In the genomic region with DNA sequence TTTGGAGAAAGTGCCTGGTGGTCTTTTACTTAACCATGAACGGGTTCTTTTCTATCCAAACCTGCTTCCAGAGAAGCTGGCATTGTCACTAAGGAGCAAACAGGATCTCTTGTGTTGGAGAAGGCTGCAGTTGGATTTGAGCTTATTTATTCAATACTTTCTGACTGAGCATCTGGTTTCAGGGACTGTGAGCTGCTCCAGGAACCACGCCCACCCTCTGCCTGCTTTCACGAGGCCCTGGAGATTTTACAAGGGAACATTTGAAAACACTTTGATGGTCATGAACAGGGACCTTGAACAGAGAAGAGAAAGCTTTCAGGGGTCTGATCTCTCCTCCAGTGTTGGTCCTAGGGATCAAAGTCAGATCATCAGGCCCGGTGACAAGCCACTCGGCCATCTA, we compare ENCODE assay signal across 13 mouse cellular contexts.
DNase-seq lines count a peak whose midpoint lies in the region; ATAC-seq and TF ChIP-seq lines count a peak whose summit lies in the region.
"Had no signal": no experiment of that assay in that cellular context is flagged by ENCODE, and none has a peak within 500 bp of the region (broad histone marks: within the 10 kb centered on the region; RNA-seq: fewer than 3 reads in every experiment).

No protein-coding gene starts in this region.

- no peak overlapping the region for H3K4me3 ChIP-seq in kidney, postnatal 0 days (replicated peaks; ENCODE audit: low read depth, low read length)
- H3K4me3 ChIP-seq in liver, embryonic 15.5 days (replicated peaks), result no peak overlapping the region
- no peak overlapping the region for H3K4me3 ChIP-seq in left cerebral cortex, adult 2 months
- H3K4me3 ChIP-seq: kidney, embryonic 15.5 days; megakaryocyte, embryonic 14.5 days; myocyte; stomach, embryonic 15.5 days had no signal

- H3K27me3 ChIP-seq in kidney, postnatal 0 days (ENCODE audit: insufficient read depth, low read length), result no peaks in the 10 kb centered on the region
- H3K27me3 ChIP-seq in liver, embryonic 15.5 days, result no peaks in the 10 kb centered on the region
- H3K27me3 ChIP-seq: kidney, embryonic 15.5 days; stomach, embryonic 15.5 days had no signal

- H3K9me3 ChIP-seq in kidney, postnatal 0 days (replicated peaks; ENCODE audit: low read length), result no peaks in the 10 kb centered on the region
- no peaks in the 10 kb centered on the region for H3K9me3 ChIP-seq in liver, embryonic 15.5 days (replicated peaks)
- H3K9me3 ChIP-seq: kidney, embryonic 15.5 days; stomach, embryonic 15.5 days had no signal

- DNase-seq in kidney, postnatal 0 days (ENCODE audit: low spot score), result peak; percentile 52
- no peak for DNase-seq in kidney, postnatal 10 days
- DNase-seq in heart, postnatal 14 days, result peak; percentile 43 to 55
- no peak for DNase-seq in thymus, postnatal 0 days (ENCODE audit: low spot score)
- DNase-seq in left cerebral cortex, adult 2 months (ENCODE audit: extremely low spot score in 1 of 2, low spot score in 2 of 2), result no peak
- DNase-seq in spleen, adult 12 weeks (ENCODE audit: low spot score), result no peak
- DNase-seq: forebrain, postnatal 0 days had no signal

- TF ChIP-seq CTCF in kidney, postnatal 0 days (IDR thresholded peaks at IDR 0.05; ENCODE audit: low read depth), result no peak
- no peak for TF ChIP-seq CTCF in left cerebral cortex, adult 2 months (IDR thresholded peaks at IDR 0.05)

- no peak for ATAC-seq in kidney, postnatal 0 days (replicated peaks; ENCODE audit: low FRiP score, low read depth)
- peak; percentile 2; the same call in 1 of the 2 replicates for ATAC-seq in erythroid progenitor cell, adult 5-6 weeks (replicated peaks; ENCODE audit: low FRiP score, poor library complexity, severe bottlenecking)
- ATAC-seq in liver, embryonic 15.5 days (ENCODE audit: insufficient read depth), result no peak
- ATAC-seq: forebrain, postnatal 0 days had no signal

- peaks cover 22% of the 10 kb centered on the region; the same call in 1 of the 2 replicates for H3K4me1 ChIP-seq in kidney, postnatal 0 days (replicated peaks; ENCODE audit: insufficient read depth, low read length)
- H3K4me1 ChIP-seq in liver, embryonic 15.5 days (replicated peaks), result peaks cover 90% of the 10 kb centered on the region

- H3K36me3 ChIP-seq in kidney, postnatal 0 days (ENCODE audit: insufficient read depth, low read length), result no peaks in the 10 kb centered on the region
- no peaks in the 10 kb centered on the region for H3K36me3 ChIP-seq in liver, embryonic 15.5 days (replicated peaks)
- H3K36me3 ChIP-seq: kidney, embryonic 15.5 days; stomach, embryonic 15.5 days had no signal

- intact Hi-C loops in heart, postnatal 14 days (cut with DNase I), result no loop called here
- intact Hi-C loops in left cerebral cortex, adult 2 months (cut with DNase I), result no loop called here

- H3K4me2 ChIP-seq in kidney, postnatal 0 days (ENCODE audit: low read length), result no peak overlapping the region
- H3K4me2 ChIP-seq in liver, embryonic 15.5 days, result peak overlapping the region; percentile 30; the same call in 1 of the 2 replicates
- H3K4me2 ChIP-seq: kidney, embryonic 15.5 days; stomach, embryonic 15.5 days had no signal

- no peak overlapping the region for H3K9ac ChIP-seq in kidney, postnatal 0 days (ENCODE audit: low read depth, low read length)
- 0 out of 2 replicates have a peak overlapping the region, but pooled peaks have one; percentile 9 for H3K9ac ChIP-seq in liver, embryonic 15.5 days
- H3K9ac ChIP-seq: forebrain, postnatal 0 days; kidney, embryonic 15.5 days; stomach, embryonic 15.5 days had no signal

- H3K27ac ChIP-seq in kidney, postnatal 0 days, result no peak overlapping the region; the same call in 1 of the 2 replicates
- peak overlapping the region; percentile 96 for H3K27ac ChIP-seq in liver, embryonic 15.5 days (replicated peaks)
- no peak overlapping the region for H3K27ac ChIP-seq in left cerebral cortex, adult 2 months
- H3K27ac ChIP-seq: kidney, embryonic 15.5 days; stomach, embryonic 15.5 days had no signal

- 46% methylated on average over 5 of the region's 5 CpGs for WGBS in kidney, postnatal 0 days
- 37% methylated on average over 5 of the region's 5 CpGs for WGBS in liver, embryonic 15.5 days (ENCODE audit: insufficient replicate concordance)

Comparison
In these comparisons a context has a peak if more than half of its experiments do, and no peak if none do; other contexts are left out.
1. DNase-seq: peak in kidney, postnatal 0 days (single experiment) and heart, postnatal 14 days (2 of 2); none in kidney, postnatal 10 days (single experiment), thymus, postnatal 0 days (single experiment), left cerebral cortex, adult 2 months (0 of 2) and spleen, adult 12 weeks (single experiment).